Mouse (Mus musculus) ES-E14 (cell line): ENCODE data around the gene Lpcat3.
"Not testable (repeated sequence)": the region's sequence is repeated elsewhere in the genome, so short reads cannot be mapped to it uniquely, and the experiment has no call there.

Experiments used
- CHD2 ChIP-seq: IDR thresholded peaks from 2 replicates; pipeline ENCODE4 v1.6.1; 2014; ENCODE audit warnings: mild to moderate bottlenecking, low read depth, low read length, inconsistent platforms
- HCFC1 ChIP-seq: IDR thresholded peaks from 2 replicates; pipeline ENCODE4 v1.6.1; 2012; ENCODE audit warnings: low read length, inconsistent platforms, borderline replicate concordance; ENCODE audit not compliant: insufficient read depth
- MAFK ChIP-seq: IDR thresholded peaks from 2 replicates; pipeline ENCODE4 v1.6.1; 2014; ENCODE audit warnings: mild to moderate bottlenecking, low read depth, low read length, inconsistent platforms; ENCODE audit not compliant: insufficient read depth
- ZC3H11A ChIP-seq: IDR thresholded peaks from 2 replicates; pipeline ENCODE4 v1.6.1; 2012; ENCODE audit warnings: low read depth, mild to moderate bottlenecking, inconsistent platforms, low read length, borderline replicate concordance

DNA sequence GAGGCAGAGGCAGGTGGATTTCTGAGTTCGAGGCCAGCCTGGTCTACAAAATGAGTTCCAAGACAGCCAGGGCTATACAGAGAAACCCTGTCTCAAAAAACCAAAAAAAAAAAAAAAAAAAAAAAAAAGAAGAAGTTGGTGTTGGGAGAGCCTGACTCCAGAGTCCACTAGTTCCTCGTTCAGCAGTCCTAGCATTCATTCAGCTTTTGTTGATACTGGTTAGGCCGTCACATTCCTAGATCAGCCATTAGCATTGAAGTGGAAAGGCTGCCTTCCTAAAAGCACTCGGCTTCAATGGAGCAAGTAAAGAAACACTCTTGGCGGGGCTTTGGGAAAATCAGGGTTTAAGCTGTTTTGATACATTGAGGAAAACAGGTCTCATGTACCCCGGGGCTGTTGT, 19.5 kb downstream of the Lpcat3 start:
- not testable (repeated sequence) for TF ChIP-seq MAFK, ZC3H11A, HCFC1, CHD2
